Mouse (Mus musculus): ENCODE data around the gene Mta3.
A peak's percentile ranks its signal among the peaks of the same experiment; 100 is the strongest.
"Not testable (repeated sequence)": the region's sequence is repeated elsewhere in the genome, so short reads cannot be mapped to it uniquely, and the experiment has no call there.

The Mta3 gene

DNA sequence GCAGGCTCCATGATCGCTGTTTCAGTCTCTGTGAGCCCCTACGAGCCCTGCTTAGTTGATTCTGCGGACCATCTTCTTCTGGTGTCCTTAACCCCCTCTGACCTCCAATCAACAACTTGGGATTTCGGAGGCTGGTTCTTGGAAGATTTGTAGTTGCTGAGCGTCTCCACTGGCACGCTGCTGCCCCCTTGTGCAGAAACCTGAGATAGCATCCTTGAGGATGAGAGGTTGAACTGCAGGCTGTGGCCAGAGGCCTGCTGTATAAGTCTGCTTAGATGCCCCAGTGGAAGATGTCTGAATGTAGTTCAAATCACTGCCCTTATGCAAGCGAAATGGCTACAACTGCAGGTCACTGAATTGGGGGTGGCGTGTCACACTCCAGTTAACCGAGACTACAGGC lies 144.5 kb downstream of the Mta3 start:
- peak; percentile 40 to 61 for DNase-seq

DNA sequence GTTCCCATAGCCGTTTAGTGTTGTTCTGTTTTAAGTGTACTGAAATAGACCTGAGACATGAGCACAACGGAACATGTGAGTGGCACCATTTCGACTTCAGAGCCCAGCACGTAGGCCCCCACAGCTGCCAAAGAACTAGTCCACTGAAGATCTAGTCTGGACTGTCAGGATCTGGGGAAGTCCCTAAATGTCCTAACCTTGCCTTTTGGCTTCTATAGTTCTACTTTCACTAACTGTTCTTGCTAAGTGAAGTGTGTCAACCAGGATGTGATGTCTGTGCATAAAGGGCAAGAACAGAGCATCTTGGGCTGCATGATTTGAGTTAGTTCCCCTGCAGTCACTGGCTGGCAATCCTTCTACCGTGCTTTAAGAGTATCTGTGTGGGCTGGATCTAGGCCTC lies 144.9 kb downstream of the Mta3 start:
- DNase-seq, result no peak

DNA sequence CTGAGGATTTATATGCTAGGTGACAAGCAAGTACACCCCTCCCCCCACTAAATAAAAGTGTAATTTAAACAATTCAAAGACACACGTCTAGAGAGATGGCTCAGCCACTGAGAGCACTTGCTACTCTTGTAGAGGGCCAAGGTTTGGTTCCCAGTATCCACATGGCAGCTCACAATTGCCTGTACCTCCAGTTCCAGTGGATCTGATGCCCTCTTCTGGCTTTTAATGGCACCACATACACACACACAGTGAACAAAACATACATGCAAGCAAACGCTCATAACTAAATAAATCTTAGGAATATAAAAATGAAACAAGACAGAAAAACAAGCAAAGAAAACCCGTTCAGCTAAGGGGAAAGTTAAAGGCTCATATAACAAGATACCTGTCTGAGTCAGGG lies 147.9 kb downstream of the Mta3 start:
- DNase-seq, result no peak

GRCm38 (mm10) chr17:83854284-83854918 lies 148.4 kb downstream of the Mta3 start:
- no peak for DNase-seq

DNA sequence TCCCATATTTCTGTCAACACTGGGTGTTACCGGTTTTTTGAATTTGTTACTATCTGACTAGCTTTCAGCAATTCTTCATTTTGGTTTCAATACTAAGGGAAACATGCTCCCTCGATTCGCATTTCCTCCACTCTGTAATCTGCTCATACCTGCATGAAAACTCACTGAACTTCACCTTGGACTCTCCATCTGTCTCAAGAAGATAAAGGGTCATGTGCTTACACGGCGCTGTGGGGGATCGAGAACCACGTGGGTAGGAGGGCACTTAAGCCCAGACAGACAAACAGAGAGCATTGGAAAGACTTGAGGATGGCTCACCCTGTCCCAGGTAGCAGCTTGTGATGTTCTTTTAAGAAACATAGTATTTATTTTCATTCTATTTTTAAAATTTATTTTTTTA lies 152.4 kb downstream of the Mta3 start:
- DNase-seq, result no peak

- DNase-seq, result no peak
These were observed 153.7 kb downstream of the Mta3 start for GRCm38 (mm10) chr17:83859639-83860038.

- DNase-seq, result no peak
These were observed 154.3 kb downstream of the Mta3 start for GRCm38 (mm10) chr17:83860224-83860623.

DNA sequence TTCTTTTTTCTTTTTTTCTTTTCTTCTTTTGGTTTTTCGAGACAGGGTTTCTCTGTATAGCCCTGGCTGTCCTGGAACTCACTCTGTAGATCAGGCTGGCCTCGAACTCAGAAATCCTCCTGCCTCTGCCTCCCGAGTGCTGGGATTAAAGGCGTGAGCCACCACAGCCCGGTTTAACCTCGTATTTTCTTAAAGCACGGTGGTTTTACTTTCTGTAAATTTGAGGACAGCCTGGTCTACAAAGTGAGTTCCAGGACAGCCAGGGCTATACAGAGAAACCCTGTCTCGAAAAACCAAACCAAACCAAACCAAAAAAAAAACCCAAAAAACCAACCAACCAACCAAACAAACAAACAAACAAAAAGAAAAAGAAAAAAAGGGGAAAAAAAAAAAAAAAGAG lies 155.0 kb downstream of the Mta3 start:
- not testable (repeated sequence) for DNase-seq

DNA sequence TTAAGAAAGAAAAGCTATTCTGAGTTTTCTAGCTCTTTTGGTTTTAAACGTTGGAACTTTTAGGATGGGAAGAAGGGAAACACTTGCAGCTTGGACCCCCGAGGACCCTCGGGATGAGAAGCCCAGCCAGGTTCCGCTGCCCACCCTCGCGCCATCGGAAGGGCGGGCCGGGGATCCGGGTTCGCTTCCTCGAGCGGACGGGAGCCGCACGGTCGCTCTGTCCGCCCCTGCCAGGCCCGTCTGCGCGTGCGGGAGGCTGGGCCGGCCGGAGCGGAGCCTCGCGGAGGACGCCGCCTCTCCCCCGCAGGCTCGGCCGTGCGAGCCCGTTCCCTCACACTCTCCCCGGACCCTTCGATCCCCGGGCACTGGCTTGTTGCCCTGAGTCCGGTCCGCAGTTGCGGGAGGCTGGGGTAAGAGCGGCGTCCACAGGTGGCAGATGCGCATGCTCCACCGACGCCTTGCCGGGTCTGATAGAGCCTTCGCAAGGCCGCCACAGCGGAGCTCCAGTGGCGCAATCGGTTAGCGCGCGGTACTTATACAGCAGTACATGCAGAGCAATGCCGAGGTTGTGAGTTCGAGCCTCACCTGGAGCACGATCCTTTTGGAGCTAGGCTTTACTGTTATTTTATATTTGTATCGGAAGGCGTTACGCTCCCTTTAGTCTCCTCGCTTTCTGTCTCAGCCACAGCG lies 155.6 kb downstream of the Mta3 start:
- peak; percentile 90 to 91 for DNase-seq

- peak; percentile 54 to 66 for DNase-seq
These were observed 156.3 kb downstream of the Mta3 start for GRCm38 (mm10) chr17:83862134-83862881.

GRCm38 (mm10) chr17:83865366-83865765 lies 159.4 kb downstream of the Mta3 start:
- DNase-seq, result no peak

DNA sequence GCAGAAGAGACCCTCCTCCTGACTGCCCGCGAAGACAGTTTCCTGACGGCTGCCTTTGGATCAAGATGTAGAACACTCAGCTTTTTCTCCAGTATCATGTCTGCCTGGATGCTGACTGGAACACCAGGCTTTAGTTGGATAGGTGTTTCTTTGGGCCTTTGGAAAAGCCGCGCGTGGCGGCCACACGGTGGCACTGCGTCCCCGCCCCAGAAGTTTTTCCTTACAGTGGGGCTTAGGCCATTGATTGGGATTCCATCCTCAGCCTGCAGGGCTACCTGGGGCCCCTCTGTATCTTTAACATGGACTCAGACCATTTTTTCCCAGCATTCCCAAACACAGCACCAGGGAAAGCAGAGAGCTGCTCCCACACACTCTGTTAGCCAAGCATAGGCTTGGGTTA lies 160.6 kb downstream of the Mta3 start:
- DNase-seq, result no peak

GRCm38 (mm10) chr17:83870385-83870784 lies 164.4 kb downstream of the Mta3 start:
- no peak for DNase-seq

Measured in thymus, adult 18-20 months (tissue).